Mouse (Mus musculus): ENCODE results near the gene Bmp2. TPM values are rescaled to one million over a fixed set of nuclear protein-coding genes. Genes with fewer than 3 reads are reported as not detected.
A peak's percentile ranks its signal among the peaks of the same experiment; 100 is the strongest.

The Bmp2 gene
- polyA plus RNA-seq (2012; rRNA removed) = 1.6 and 1.9 TPM in 2 replicates

DNA sequence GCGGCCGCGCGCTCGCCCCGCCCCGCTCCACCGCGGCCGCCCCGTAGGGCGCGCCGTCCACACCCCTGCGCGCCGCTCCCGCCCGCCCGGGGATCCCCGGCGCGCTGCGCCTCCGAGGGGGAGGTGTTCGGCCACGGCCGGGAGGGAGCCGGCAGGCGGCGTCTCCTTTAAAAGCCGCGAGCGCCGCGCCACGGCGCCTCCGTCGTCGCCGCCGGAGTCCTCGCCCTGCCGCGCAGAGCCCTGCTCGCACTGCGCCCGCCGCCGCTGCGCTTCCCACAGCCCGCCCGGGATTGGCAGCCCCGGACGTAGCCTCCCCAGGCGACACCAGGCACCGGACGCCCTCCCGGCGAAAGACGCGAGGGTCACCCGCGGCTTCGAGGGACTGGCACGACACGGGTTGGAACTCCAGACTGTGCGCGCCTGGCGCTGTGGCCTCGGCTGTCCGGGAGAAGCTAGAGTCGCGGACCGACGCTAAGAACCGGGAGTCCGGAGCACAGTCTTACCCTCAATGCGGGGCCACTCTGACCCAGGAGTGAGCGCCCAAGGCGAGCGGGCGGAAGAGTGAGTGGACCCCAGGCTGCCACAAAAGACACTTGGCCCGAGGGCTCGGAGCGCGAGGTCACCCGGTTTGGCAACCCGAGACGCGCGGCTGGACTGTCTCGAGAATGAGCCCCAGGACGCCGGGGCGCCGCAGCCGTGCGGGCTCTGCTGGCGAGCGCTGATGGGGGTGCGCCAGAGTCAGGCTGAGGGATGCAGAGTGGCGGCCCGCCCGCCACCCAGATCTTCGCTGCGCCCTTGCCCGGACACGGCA, at the start of gene Bmp2:
Gene Bmp2 (plus strand): TSS at position 129 of the 811 bp plus-strand sequence.
- no peak for DNase-seq (ENCODE audit: low read depth)

GRCm38 (mm10) chr2:133505678-133506077, 46.3 kb upstream of the Bmp2 start:
- no peak for DNase-seq (ENCODE audit: low read depth)

- DNase-seq (ENCODE audit: low read depth) = no peak
Measured at GRCm38 (mm10) chr2:133507045-133507444, 44.9 kb upstream of the Bmp2 start.

DNA sequence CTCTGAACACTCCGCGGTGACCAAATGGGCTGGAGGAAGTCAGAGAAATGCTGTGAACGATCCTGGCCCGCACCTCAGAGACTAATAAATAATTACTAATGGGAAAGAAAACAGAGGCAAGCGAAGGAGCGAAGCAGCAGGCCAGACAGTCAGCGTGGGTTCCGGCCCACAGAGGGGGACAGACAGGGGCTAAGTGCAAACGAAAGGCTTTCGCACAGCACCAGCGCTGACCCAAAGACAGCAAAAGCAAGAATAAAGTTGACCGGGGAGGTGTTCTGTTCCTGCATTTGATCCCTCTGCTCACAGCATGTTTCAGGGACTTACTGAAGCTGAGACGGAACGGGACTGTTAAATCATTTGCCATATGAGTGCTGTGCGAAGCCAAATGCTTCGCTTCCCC, 42.8 kb upstream of the Bmp2 start:
- no peak for DNase-seq (ENCODE audit: low read depth)

DNA sequence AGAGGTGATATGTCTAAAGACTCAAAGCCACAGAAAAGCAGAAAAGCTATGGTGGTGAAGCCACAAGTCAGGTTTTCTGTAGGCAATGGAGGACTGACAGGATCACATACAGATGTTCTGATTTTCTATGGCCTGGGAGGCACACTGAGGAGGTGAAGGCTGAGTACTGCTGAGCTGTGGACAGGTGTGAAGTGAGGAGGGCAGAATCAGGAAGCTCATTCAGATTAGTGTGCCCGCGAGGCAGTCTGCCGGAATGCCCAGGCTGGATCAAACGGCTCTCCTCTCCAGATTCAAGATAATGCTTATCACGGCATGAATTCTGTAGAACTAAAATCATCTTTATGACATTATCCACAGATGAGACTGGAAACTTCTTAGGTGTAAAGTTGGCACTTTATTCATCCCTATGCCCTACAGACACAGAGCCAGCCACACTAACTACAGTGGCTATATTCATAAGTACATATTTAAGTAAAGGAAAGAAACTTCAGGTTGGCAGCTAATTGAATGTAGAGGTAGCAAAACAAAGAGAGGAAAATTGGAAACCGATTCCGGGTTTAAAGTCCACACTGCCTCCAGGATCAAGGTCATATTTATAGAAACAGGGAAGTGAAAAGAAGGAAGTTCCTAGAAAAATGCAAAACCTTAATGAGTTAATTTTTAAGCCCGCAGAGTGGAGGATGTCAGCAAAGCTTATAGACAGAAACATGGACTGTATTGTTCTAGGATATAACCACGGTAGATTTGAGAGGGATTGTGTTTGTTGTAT, 40.8 kb upstream of the Bmp2 start:
- no peak for DNase-seq (ENCODE audit: low read depth)

DNA sequence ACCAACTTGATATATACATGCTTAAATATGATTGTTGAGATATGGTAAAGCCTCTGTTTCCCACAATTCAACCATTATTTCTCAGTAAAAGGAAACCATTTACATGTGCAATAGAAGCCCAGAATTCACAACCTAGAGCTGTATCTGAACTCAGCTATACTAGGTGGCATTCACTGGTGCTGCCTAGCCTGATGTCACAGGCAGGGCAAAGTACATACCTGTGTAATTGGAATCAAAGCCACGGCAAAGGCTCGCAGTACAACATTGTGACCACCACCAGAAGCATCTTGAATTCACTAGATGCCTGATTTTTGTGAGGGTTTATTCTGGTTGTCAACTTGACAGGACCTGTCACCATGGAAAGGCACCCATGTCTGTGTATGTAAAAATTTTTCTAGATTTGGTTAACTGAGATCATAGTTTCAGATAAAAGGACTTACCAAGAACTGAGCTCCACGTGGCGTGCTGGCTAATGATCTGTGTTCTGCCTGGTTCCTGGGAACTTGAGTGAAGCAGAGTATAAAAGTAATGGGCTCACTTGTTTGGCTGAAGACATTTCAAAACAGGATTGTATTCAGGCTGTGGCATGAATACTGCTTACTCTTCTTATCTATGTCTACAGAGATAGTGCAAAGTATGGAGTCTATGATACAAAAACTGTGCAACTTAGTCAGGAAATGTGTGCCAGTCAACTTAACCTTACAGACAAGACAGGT, 35.5 kb upstream of the Bmp2 start:
- no peak for DNase-seq (ENCODE audit: low read depth)

DNA sequence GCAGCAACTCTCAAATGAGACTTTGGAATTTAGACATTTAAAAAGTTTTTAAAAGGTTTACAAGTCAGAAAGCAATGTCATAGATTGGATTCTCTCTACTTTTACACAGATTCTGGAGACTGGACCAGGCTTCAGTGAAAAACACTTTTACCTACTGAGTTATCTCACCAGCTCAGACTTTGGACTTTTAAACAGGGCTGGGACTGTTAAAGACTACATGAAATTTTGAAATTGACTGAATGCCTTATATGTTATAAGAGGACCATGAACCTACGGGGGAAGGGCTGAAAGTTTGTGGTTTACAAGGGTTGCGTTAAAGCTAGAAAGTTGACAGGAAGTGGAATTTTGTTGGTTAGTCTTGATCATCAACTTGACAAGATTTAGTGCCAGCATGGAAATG, 34.1 kb upstream of the Bmp2 start:
- DNase-seq (ENCODE audit: low read depth) = no peak

GRCm38 (mm10) chr2:133521193-133521592, 30.8 kb upstream of the Bmp2 start:
- no peak for DNase-seq (ENCODE audit: low read depth)

DNA sequence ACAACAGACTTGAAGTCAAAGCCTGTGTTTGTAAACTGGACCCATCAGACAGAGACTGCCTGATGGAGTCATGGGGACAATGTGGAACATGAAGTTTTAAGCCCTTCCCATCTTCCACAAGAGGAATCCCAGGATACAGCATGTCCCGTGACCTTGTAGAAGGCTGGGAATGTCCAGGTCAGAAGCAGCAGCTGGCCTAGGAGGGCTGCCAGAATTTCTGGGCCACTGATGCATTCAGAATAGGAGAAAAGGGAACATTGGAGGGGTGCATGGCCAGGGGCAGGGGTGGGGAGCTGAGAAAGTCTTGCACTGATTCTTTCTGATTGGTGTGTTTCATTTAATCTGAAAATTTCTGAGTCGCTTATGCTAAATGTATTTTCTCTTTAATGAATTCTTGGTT, 29.8 kb upstream of the Bmp2 start:
- no peak for DNase-seq (ENCODE audit: low read depth)

- no peak for DNase-seq (ENCODE audit: low read depth)
Measured at GRCm38 (mm10) chr2:133525621-133526181, 26.3 kb upstream of the Bmp2 start.

- DNase-seq (ENCODE audit: low read depth) = no peak
Measured at GRCm38 (mm10) chr2:133529396-133529795, 22.6 kb upstream of the Bmp2 start.

DNA sequence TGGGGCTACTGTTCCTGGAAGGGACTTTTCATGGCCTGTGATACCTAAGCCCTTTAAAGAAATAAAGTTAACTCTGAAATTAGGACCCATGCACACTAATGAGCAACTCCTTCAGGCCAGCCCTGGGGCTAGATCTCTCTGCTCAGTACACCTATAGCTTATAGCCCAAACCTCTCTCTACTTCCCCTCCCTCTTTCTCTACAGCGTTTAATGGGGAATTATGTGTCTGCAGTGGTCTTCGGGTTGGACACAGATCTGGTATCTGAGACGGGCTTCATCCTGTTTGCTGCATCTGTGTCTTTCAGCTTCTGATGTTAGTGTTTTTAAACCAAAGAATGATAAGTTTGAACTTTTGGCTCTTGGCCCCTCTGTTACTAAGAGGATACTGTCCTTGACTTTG, 18.9 kb upstream of the Bmp2 start:
- no peak for DNase-seq (ENCODE audit: low read depth)

DNA sequence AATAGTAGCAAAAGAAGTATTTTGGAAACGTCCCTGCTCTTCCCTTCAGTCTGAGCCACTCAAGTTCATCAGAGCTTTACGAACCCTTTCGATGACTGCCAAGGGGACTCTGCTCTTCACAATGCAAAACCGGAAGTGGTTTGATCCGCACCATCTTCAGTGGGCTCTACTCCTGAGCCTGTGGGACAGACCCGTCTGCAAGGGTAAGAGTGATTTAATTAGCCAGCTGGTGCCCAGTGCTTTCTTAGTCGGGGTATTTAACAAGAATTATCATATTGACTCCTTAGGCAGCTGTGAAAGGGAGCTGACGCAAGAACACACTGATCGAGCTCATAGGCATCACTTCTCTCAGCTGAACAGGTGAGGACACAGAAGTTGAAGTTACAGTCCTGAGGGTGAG, 16.5 kb upstream of the Bmp2 start:
- no peak for DNase-seq (ENCODE audit: low read depth)

DNA sequence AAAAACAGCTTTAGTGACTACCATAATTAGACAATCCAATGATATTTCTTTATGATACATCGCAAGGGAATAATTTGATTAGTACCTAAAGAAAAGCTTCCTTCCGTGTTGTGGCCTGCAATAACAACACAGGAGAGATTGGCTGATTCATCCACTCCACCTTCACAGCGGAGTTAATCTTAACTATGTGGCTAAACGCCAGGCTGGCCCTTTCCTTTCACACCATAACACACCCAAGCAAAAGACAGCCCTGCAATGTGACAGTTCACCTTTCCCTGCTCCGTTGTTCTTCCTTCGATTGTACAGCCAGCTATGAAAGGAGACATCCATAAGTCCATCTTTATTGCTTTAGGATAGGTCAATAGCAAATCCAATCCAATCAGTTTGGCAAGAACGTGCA, 15.1 kb upstream of the Bmp2 start:
- no peak for DNase-seq (ENCODE audit: low read depth)

- DNase-seq (ENCODE audit: low read depth) = no peak
Measured at GRCm38 (mm10) chr2:133540702-133541101, 11.3 kb upstream of the Bmp2 start.

DNA sequence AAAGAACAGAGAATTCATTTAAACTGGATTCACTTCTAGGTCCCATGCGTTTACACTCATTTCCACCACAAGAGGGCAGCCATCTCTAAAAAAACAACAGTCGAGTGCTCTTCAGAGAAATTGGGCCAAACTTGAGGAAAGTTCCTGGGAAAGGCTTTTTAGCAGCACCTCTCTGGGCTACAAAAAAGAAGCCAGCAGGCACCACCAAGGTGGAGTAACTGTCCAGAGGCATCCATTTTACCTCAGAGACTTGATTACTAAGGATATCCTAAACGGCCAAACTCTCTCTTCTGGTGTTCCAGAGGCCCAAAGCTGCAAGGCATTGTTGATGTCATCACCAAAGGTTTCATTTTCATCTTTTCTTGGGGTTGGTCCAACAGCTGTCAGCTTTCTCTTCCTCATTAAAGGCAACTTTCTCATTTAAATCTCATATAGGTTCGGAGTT, 1.7 kb upstream of the Bmp2 start:
- DNase-seq (ENCODE audit: low read depth) = peak; percentile 16

- DNase-seq (ENCODE audit: low read depth) = no peak
Measured at GRCm38 (mm10) chr2:133552842-133553465, 995 bp downstream of the Bmp2 start.

DNA sequence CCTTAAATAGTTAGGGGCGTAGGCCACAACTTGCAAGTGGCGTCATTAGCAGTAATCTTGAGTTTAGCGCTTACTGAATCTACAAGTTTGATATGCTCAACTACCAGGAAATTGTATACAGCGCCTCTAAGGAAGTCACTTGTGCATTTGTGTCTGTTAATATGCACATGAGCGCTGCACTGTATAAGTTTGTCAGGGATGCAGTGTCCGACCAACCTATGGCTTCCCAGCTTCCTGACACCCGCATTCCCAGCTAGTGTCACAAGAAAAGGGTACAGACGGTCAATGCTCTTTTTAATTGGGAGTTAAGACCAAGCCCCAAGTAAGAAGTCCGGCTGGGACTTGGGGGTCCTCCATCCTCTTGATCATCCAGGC, 1.9 kb downstream of the Bmp2 start:
- DNase-seq (ENCODE audit: low read depth) = no peak

DNA sequence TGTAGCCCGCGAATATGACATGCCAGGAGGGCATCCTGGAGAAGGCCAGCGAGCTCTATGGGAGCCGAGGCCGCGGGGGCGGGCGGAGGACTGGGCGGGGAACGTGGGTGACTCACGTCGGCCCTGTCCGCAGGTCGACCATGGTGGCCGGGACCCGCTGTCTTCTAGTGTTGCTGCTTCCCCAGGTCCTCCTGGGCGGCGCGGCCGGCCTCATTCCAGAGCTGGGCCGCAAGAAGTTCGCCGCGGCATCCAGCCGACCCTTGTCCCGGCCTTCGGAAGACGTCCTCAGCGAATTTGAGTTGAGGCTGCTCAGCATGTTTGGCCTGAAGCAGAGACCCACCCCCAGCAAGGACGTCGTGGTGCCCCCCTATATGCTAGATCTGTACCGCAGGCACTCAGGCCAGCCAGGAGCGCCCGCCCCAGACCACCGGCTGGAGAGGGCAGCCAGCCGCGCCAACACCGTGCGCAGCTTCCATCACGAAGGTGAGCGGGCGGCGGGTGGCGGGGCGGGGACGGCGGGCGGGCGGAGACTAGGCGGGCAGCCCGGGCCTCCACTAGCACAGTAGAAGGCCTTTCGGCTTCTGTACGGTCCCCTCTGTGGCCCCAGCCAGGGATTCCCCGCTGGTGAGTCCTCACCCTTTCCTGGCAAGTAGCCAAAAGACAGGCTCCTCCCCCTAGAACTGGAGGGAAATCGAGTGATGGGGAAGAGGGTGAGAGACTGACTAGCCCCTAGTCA, 2.5 kb downstream of the Bmp2 start:
- DNase-seq (ENCODE audit: low read depth) = no peak

DNA sequence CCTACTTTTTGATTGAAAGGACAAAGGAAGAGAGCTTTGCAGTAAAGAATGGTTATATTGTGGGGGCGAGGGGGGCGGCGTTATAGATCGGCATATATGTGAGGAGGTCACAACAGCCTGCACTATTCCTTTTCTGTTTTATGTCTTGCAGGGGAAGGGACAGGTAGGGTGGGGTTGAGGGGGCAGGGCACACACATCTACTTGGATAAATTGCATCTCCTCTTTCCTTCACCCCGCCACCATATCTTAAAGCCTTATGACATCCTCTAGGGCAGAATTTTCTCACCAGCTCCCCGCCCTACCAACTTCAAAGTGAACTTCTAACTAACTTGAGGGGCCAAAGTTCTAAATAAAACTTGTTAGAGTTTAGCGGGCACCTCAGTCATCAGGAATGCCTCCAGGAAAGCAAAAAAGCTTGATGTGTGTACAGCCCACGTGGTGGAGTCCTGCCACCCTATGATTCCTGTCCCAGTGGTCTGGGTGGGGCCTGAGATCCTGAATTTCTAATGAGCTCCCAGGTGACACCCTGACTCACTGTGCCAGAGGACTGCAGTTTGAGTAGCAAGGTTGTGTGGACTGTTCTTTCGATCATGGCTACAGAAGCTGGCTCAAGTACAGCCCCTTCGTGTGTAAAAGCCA, 12.4 kb downstream of the Bmp2 start:
- no peak for DNase-seq (ENCODE audit: low read depth)

DNA sequence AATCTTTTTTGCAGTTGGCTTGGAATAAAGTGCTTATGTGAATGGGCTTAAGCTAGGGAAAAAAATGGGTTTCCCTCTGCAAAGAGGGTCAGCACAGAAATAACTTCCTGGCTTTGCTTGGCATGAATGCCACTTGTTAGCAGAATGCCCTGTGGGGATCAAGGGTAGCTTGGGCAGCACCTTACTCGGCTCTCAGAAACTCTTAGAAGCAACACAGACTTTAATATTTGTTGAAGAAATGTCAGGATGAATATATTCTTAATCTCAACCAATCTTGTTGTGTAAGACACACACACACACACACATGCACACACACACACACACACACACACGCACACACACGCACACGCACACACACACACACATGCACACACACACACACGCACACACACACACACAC, 13.5 kb downstream of the Bmp2 start:
- no peak for DNase-seq (ENCODE audit: low read depth)

Data from gonadal fat pad, adult 2 months (tissue).